Mouse (Mus musculus) thymus, adult 2 months (tissue): Measurements from ENCODE around the gene N6amt1. TPM values are rescaled to one million over a fixed set of nuclear protein-coding genes. Genes with fewer than 3 reads are reported as not detected.

ENCODE experiments used
- DNase-seq: peaks from one replicate; pipeline ENCODE4 v3.0.0; 2021
- H3K27ac ChIP-seq: fragments of 200-500 bp; 2 replicates; pipeline ENCODE4 v1.5.1; 2012; ENCODE audit warnings: low read length, control low read depth; ENCODE audit not compliant: control insufficient read depth, insufficient read depth
- H3K27me3 ChIP-seq: fragments of 200-500 bp; 2 replicates; pipeline ENCODE4 v1.6.1; 2012; ENCODE audit warnings: mild to moderate bottlenecking, low read length, moderate library complexity, mixed read lengths; ENCODE audit not compliant: control insufficient read depth, insufficient read depth
- H3K36me3 ChIP-seq: fragments of 200-500 bp; 2 replicates; pipeline ENCODE4 v1.6.1; 2012; ENCODE audit warnings: mild to moderate bottlenecking, low read length, moderate library complexity; ENCODE audit not compliant: control insufficient read depth, insufficient read depth
- H3K4me1 ChIP-seq: fragments of 200-500 bp; replicated peaks from 2 replicates; pipeline ENCODE4 v1.6.1; 2012; ENCODE audit warnings: low read length; ENCODE audit not compliant: control insufficient read depth, insufficient read depth
- H3K4me3 ChIP-seq: fragments of 200-500 bp; 2 replicates; pipeline ENCODE4 v1.5.1; 2012; ENCODE audit warnings: mild to moderate bottlenecking, low read length, control low read depth, moderate library complexity; ENCODE audit not compliant: control insufficient read depth, insufficient read depth
- CTCF ChIP-seq: fragments of 200-500 bp; IDR thresholded peaks from 2 replicates; pipeline ENCODE4 v1.5.1; 2012; ENCODE audit warnings: mild to moderate bottlenecking, control low read depth, low read length, moderate library complexity, borderline replicate concordance; ENCODE audit not compliant: control insufficient read depth, poor library complexity, insufficient read depth; ENCODE audit errors: extremely low read depth
- POLR2A ChIP-seq: fragments of 200-500 bp; IDR thresholded peaks from 2 replicates; pipeline ENCODE4 v1.6.1; 2012; ENCODE audit warnings: mild to moderate bottlenecking, low read length, control low read depth, moderate library complexity; ENCODE audit not compliant: control insufficient read depth, poor library complexity, insufficient read depth; ENCODE audit errors: extremely low read depth
- WGBS: fragments of 180-500 bp; shearing (Covaris S2); methylation state at CpG from one replicate; pipeline ENCODE4 v1.1.7; 2018; 5-methylcytosine and 5-hydroxymethylcytosine counted together
- polyA plus RNA-seq: library from polyadenylated mRNA; depleted of rRNA; stranded (reverse); fragments of >200 nt; gene quantifications from 2 replicates; pipeline ENCODE4 v1.2.3, GENCODE M21; 2012

N6amt1 gene
- polyA plus RNA-seq, 1 experiment = 8.3 TPM

DNA sequence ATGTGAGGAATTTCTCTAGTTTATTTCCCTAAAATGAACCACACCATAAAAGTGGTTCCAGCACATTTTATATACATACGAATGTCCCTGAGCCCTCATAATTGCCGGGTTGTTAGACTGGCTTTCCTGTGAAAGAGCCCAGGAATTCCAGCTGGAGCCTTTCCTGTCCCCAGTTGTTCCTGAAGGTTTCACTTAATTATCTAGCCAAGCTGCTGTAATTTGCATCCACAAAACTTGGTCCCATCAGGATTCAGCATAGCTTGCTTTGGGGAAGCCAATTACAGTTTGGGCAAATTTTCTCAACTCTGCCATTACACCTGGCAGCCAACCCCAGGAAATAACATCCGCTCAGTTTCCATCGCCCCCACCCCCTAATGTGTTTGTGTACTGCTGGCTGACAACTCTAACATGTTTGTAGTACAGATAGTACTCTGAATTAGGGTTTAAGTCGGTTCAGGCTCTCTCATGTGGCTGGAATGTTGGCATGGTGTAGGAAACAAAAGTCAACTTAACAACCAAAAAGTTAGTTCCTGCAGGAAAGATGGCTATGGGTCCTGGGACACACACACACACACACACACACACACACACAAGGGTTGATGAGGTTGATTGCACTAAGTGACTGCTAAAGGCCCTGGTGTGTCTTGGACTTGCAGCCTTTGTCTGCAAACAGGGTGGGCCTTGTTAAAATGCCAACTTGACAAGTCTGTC, 34.3 kb upstream of the N6amt1 start:
- no peaks in the 10 kb centered on the region for H3K27me3 ChIP-seq
- peaks cover 2% of the 10 kb centered on the region for H3K4me1 ChIP-seq
- no peak overlapping the region for H3K27ac ChIP-seq
- 83% methylated on average over 5 of the region's 5 CpGs for WGBS
- TF ChIP-seq POLR2A = no peak
- no peak for TF ChIP-seq CTCF
- H3K36me3 ChIP-seq = no peaks in the 10 kb centered on the region
- no peak for DNase-seq
- H3K4me3 ChIP-seq = no peak overlapping the region

- WGBS = 92% methylated on average over 2 of the region's 2 CpGs
- Histone ChIP-seq H3K36me3 (no peaks in the 10 kb centered on the region), H3K4me3 (no peak overlapping the region), H3K27ac (no peak overlapping the region), H3K27me3 (no peaks in the 10 kb centered on the region), H3K4me1 (peaks cover 2% of the 10 kb centered on the region)
- no peak for TF ChIP-seq CTCF
- no peak for TF ChIP-seq POLR2A
- no peak for DNase-seq
Measured at GRCm38 (mm10) chr16:87320252-87320555, 33.8 kb upstream of the N6amt1 start.

DNA sequence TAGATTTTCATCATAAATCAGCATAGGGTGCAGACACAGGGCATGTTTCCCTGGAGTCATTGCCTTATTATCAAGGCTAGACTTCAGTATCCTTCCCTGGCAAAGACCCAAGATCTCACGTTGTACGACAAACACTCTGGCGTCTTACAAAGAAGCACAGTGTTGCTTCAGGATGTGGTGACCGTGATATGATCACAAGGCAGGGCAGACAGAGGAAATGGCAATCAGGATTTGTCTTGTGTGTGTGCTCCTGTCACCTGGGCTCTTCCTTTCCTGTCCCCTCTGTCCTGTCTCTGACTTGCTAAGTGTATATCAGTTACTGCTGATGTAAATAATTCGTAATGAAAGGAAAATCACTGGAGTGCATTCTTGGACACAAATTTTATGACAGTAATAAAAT, 29.4 kb upstream of the N6amt1 start:
- Histone ChIP-seq H3K36me3 (no peaks in the 10 kb centered on the region), H3K27me3 (no peaks in the 10 kb centered on the region), H3K27ac (no peak overlapping the region), H3K4me3 (no peak overlapping the region), H3K4me1 (peaks cover 2% of the 10 kb centered on the region)
- no peak for TF ChIP-seq CTCF
- TF ChIP-seq POLR2A = no peak
- 7% methylated on average over 5 of the region's 5 CpGs for WGBS
- peak; percentile 3 for DNase-seq

DNA sequence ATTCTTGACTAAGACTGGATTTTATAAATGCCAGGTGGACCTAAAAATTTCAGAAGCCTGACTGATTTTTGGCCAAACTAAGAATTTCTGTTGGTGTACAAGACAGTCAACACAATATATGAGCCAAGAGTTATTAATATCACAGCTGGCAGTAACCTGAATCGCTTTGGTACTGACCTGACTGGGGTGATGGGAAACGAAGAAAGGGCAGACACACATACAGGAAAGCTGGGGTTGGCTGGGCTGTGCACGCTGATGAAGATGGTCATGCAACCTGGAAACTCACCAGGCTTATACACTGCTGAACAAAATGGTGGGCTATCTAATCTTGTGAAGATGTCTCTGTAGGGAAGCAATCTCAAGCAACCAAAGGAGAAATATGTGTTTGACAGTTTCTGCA, 24.0 kb upstream of the N6amt1 start:
- H3K27me3 ChIP-seq = no peaks in the 10 kb centered on the region
- TF ChIP-seq CTCF (no peak), POLR2A (no peak)
- no peak overlapping the region for H3K4me3 ChIP-seq
- H3K36me3 ChIP-seq = no peaks in the 10 kb centered on the region
- H3K4me1 ChIP-seq = no peaks in the 10 kb centered on the region
- DNase-seq = no peak
- no peak overlapping the region for H3K27ac ChIP-seq
- WGBS = 91% methylated on average over 3 of the region's 3 CpGs

DNA sequence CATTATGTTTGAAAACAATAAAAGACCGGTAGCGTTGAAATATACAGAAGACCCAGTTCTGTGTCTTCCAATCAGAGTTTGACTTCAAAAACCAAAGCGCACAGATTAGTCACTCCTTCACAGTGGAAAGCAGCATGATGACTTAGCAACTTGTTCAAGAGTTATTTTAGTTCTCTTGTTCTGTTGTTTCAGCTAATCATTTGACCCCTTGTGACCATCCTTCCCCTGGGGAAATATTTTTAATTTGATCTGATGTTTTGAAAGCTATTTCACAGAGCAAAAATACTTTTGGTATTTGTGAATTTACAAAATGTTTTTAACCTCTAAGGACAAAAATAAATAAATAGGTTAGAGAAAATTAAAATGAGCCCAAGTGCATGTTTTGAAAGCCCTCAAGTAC, 19.2 kb upstream of the N6amt1 start:
- Histone ChIP-seq H3K36me3 (no peaks in the 10 kb centered on the region), H3K27ac (no peak overlapping the region), H3K4me1 (no peaks in the 10 kb centered on the region), H3K4me3 (no peak overlapping the region), H3K27me3 (no peaks in the 10 kb centered on the region)
- WGBS = 85% methylated on average over 3 of the region's 3 CpGs
- DNase-seq = no peak
- TF ChIP-seq CTCF (no peak), POLR2A (no peak)

- DNase-seq = no peak
- Histone ChIP-seq H3K27ac (no peak overlapping the region), H3K27me3 (no peaks in the 10 kb centered on the region), H3K4me3 (no peak overlapping the region), H3K4me1 (no peaks in the 10 kb centered on the region), H3K36me3 (no peaks in the 10 kb centered on the region)
- WGBS = 84% methylated on average over 6 of the region's 6 CpGs
- TF ChIP-seq POLR2A (no peak), CTCF (no peak)
Measured at GRCm38 (mm10) chr16:87341043-87341572, 12.9 kb upstream of the N6amt1 start.
